14 mouse cellular contexts compared by ENCODE assay signal in the genomic region with DNA sequence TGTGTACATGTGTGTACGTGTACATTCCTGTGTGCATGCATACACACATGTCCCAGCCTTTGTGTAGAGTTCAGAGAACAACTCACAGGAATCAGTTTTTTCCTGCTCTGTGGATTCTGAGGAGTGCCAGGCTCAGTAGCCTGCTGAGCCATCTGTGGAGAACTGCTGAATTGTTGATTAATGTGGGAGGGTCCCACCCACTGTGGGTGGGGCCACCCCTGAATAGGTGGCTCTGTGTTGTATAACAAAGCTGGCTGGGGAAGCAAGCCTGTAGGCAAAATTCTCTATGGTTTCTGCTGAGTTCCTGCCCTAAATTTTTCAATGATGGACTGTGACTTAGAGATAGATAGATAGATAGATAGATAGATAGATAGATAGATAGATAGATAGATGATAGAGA.
DNase-seq lines count a peak whose midpoint lies in the region; ATAC-seq and TF ChIP-seq lines count a peak whose summit lies in the region.
"Had no signal": no experiment of that assay in that cellular context is flagged by ENCODE, and none has a peak within 500 bp of the region (broad histone marks: within the 10 kb centered on the region; RNA-seq: fewer than 3 reads in every experiment).

No protein-coding gene starts in this region.

- H3K4me3 ChIP-seq in hindbrain, postnatal 0 days (ENCODE audit: low read length) = no peak overlapping the region
- H3K4me3 ChIP-seq in neural tube, embryonic 12.5 days = no peak overlapping the region
- H3K4me3 ChIP-seq: gastrocnemius, adult 2 months; limb, embryonic 10.5 days had no signal

- no peak overlapping the region for H3K9ac ChIP-seq in hindbrain, postnatal 0 days (replicated peaks; ENCODE audit: low read length)
- no peak overlapping the region for H3K9ac ChIP-seq in neural tube, embryonic 12.5 days
- H3K9ac ChIP-seq: lung, embryonic 14.5 days had no signal

- TF ChIP-seq POLR2A in brain, embryonic 14.5 days (IDR thresholded peaks at IDR 0.05; ENCODE audit: borderline replicate concordance, extremely low read depth, insufficient read depth, insufficient read length, poor library complexity, severe bottlenecking) = no peak

- DNase-seq in retina, postnatal 1 day = peak; percentile 32
- no peak for DNase-seq in retina, embryonic 14.5 days (ENCODE audit: low spot score)
- DNase-seq in brain, embryonic 14.5 days (ENCODE audit: low read depth) = peak; percentile 75
- peak; percentile 36 for DNase-seq in hindbrain, postnatal 0 days (ENCODE audit: low spot score)
- DNase-seq in kidney, postnatal 10 days = no peak
- DNase-seq in lung, adult 18-20 months = no peak
- DNase-seq: adrenal gland, adult 8-10 months; cerebellum, adult 11 months; gastrocnemius, adult 2 months; lung, embryonic 14.5 days had no signal

- no peak for TF ChIP-seq CTCF in brain, embryonic 14.5 days (IDR thresholded peaks at IDR 0.05; ENCODE audit: borderline replicate concordance, extremely low read depth, insufficient read depth, insufficient read length)
- TF ChIP-seq CTCF in hindbrain, postnatal 0 days (IDR thresholded peaks at IDR 0.05; ENCODE audit: low read depth) = no peak

- no peaks in the 10 kb centered on the region for H3K4me1 ChIP-seq in hindbrain, postnatal 0 days (ENCODE audit: insufficient read depth, low read length)
- peaks cover 23% of the 10 kb centered on the region for H3K4me1 ChIP-seq in neural tube, embryonic 12.5 days

- H3K27me3 ChIP-seq in hindbrain, postnatal 0 days (ENCODE audit: insufficient read depth, low read length) = no peaks in the 10 kb centered on the region
- no peaks in the 10 kb centered on the region for H3K27me3 ChIP-seq in neural tube, embryonic 12.5 days (replicated peaks)

- H3K27ac ChIP-seq in hindbrain, postnatal 0 days = no peak overlapping the region
- H3K27ac ChIP-seq in neural tube, embryonic 12.5 days = no peak overlapping the region
- H3K27ac ChIP-seq: gastrocnemius, adult 2 months; kidney, postnatal 0 days; limb, embryonic 10.5 days had no signal

- no peaks in the 10 kb centered on the region for H3K36me3 ChIP-seq in hindbrain, postnatal 0 days (ENCODE audit: insufficient read depth, low read length)
- no peaks in the 10 kb centered on the region for H3K36me3 ChIP-seq in neural tube, embryonic 12.5 days
- H3K36me3 ChIP-seq: limb, embryonic 10.5 days had no signal

- WGBS in hindbrain, postnatal 0 days = 46% methylated on average over 1 of the region's 1 CpGs
- 62% methylated on average over 1 of the region's 1 CpGs for WGBS in neural tube, embryonic 12.5 days

- H3K4me2 ChIP-seq in hindbrain, postnatal 0 days (ENCODE audit: low read depth, low read length) = no peak overlapping the region
- H3K4me2 ChIP-seq in neural tube, embryonic 12.5 days (replicated peaks) = no peak overlapping the region
- H3K4me2 ChIP-seq: heart, embryonic 11.5 days; lung, embryonic 14.5 days had no signal

- no peaks in the 10 kb centered on the region for H3K9me3 ChIP-seq in hindbrain, postnatal 0 days (ENCODE audit: low read length)
- H3K9me3 ChIP-seq in neural tube, embryonic 12.5 days = no peaks in the 10 kb centered on the region
- H3K9me3 ChIP-seq: limb, embryonic 10.5 days had no signal

- no peak for ATAC-seq in hindbrain, postnatal 0 days
- peak; percentile 61; the same call in 1 of the 2 replicates for ATAC-seq in neural tube, embryonic 12.5 days (ENCODE audit: low FRiP score, low read depth)

Comparison
In these comparisons a context has a peak if more than half of its experiments do, and no peak if none do; other contexts are left out.
1. DNase-seq: peak in retina, postnatal 1 day (single experiment), brain, embryonic 14.5 days (single experiment) and hindbrain, postnatal 0 days (single experiment); none in retina, embryonic 14.5 days (single experiment), kidney, postnatal 10 days (single experiment) and lung, adult 18-20 months (0 of 2).